Mouse (Mus musculus): ENCODE results near the gene Ndufv2. TPM values are rescaled to one million over a fixed set of nuclear protein-coding genes. Genes with fewer than 3 reads are reported as not detected.

The Ndufv2 gene
- total RNA-seq, 1 experiment, result 115 TPM

DNA sequence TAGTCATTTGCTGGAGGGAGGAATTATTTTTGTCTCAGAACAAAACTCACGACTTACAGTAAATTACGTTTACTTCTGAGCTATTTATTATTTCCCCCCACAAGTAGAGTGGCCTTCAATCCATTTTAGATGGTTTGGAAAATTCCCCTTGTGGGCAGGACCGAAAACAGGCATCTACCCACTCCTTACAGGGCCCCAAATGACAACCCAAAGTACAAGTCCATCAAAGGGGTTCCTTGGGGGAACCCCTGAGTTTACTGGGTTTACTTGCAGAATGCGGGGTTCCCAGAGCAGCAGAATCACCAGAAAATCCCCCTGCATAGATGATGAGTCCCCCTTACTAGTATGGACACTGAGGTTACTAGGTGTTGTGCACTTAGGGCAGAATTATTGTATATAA is 10.8 kb upstream of the Ndufv2 start:
- in situ Hi-C loops (cut with MboI; ENCODE audit: low sequenced_read_pairs in 2 of 2, unreplicated experiment in 2 of 2), result no loop called here
- Histone ChIP-seq H3K4me3 (ENCODE audit: insufficient read depth in 1 of 2, low read depth in 1 of 2, low read length in 2 of 2, poor library complexity in 1 of 2, severe bottlenecking in 1 of 2) (peak overlapping the region; percentile 84 to 99), H3K4me1 (ENCODE audit: control insufficient read depth in 2 of 2, insufficient read depth in 2 of 2, low read length in 2 of 2, poor library complexity in 1 of 2) (peaks cover 6 to 16% of the 10 kb centered on the region in 2 experiments; a peak in 3 of 4 replicates), H3K9ac (ENCODE audit: insufficient read depth, low read depth, low read length, poor library complexity, severe bottlenecking) (no peak overlapping the region; the same call in 1 of the 2 replicates), H3K36me3 (ENCODE audit: control insufficient read depth, insufficient read depth, low read length, poor library complexity, severe bottlenecking) (peaks cover 25% of the 10 kb centered on the region), H3K9me3 (ENCODE audit: control insufficient read depth, insufficient read depth, low read depth, low read length) (no peaks in the 10 kb centered on the region), H3K27ac (ENCODE audit: insufficient read depth, low read depth, low read length, poor library complexity, severe bottlenecking) (no peak overlapping the region)
- TF ChIP-seq HCFC1 (IDR thresholded peaks at IDR 0.05; ENCODE audit: borderline replicate concordance, insufficient read depth, low read length), result no peak
- no peak for TF ChIP-seq CHD2 (IDR thresholded peaks at IDR 0.05; ENCODE audit: low read depth, low read length)
- TF ChIP-seq ZC3H11A (IDR thresholded peaks at IDR 0.05; ENCODE audit: borderline replicate concordance, low read depth, low read length), result no peak
- no peak for TF ChIP-seq ZNF384 (IDR thresholded peaks at IDR 0.05; ENCODE audit: low read depth, low read length)
- no peak for DNase-seq (ENCODE audit: low read depth, low spot score)

DNA sequence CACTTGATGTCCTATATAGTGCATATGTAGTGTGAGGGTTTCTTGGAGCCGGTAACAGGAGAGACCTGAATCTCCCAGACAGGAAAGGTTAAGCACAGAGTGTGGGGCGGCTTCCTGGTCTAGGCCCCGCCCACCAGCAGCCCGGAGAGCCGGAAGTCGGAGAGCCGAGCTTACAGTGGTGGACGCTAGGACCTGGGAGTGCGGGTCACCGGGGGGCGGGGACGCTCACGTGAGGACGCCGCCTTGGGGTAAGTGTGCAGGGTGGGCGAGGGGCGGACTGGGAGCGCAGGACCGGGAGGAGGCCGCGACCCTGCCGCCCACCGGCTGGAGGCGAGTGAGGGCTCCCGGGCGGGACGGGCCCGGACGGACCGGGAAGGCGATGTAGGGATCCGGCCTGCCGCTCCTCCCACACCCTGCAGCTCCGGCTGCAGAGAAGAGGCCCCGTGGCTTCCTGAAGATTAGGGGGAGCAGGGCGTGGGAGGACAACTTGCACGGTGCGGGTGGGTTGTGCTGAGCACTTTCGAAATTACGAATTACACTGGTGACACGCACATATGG is 10.1 kb upstream of the Ndufv2 start, which contains the start of gene Washc1:
Washc1 (plus strand) TSS at position 144 of the 558 bp plus-strand sequence.
- Histone ChIP-seq H3K36me3 (ENCODE audit: control insufficient read depth, insufficient read depth, low read length, poor library complexity, severe bottlenecking) (peaks cover 19% of the 10 kb centered on the region), H3K27ac (ENCODE audit: insufficient read depth, low read depth, low read length, poor library complexity, severe bottlenecking) (peak within 1 kb of the TSS; percentile 70; the same call in 1 of the 2 replicates), H3K9ac (ENCODE audit: insufficient read depth, low read depth, low read length, poor library complexity, severe bottlenecking) (peak within 1 kb of the TSS; percentile 97), H3K4me3 (ENCODE audit: insufficient read depth in 1 of 2, low read depth in 1 of 2, low read length in 2 of 2, poor library complexity in 1 of 2, severe bottlenecking in 1 of 2) (peak within 1 kb of the TSS; percentile 84 to 99), H3K9me3 (ENCODE audit: control insufficient read depth, insufficient read depth, low read depth, low read length) (no peaks in the 10 kb centered on the region), H3K4me1 (ENCODE audit: control insufficient read depth in 2 of 2, insufficient read depth in 2 of 2, low read length in 2 of 2, poor library complexity in 1 of 2) (peaks cover 6 to 16% of the 10 kb centered on the region in 2 experiments; a peak in 3 of 4 replicates)
- in situ Hi-C loops (cut with MboI; ENCODE audit: low sequenced_read_pairs in 2 of 2, unreplicated experiment in 2 of 2), result no loop called here
- peak; percentile 73 for DNase-seq (ENCODE audit: low read depth, low spot score)
- TF ChIP-seq HCFC1 (IDR thresholded peaks at IDR 0.05; ENCODE audit: borderline replicate concordance, insufficient read depth, low read length), result no peak
- TF ChIP-seq ZNF384 (IDR thresholded peaks at IDR 0.05; ENCODE audit: low read depth, low read length), result 0 out of 2 replicates have a peak, but pooled peaks have one; percentile 1

DNA sequence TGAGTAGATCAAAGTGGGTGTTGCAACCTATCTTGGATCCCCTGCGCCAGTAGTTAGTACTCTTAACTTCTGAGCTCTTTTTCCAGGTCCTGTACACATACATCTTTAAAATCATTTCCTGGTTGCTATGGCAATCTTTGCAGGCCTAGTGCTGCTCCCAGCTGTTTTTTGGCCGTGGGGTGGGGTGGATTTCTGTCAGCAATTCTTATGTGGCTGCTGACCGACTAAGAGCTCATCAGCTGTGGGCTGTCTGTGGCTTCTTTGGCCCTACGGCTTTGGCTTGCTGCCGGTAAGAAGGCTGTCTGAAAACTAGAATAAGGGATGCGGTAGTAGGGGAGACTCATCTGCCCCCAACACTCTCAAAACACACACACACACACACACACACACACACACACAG is 9.4 kb upstream of the Ndufv2 start:
- in situ Hi-C loops (cut with MboI; ENCODE audit: low sequenced_read_pairs in 2 of 2, unreplicated experiment in 2 of 2), result no loop called here
- H3K4me3 ChIP-seq (ENCODE audit: insufficient read depth in 1 of 2, low read depth in 1 of 2, low read length in 2 of 2, poor library complexity in 1 of 2, severe bottlenecking in 1 of 2), result peak overlapping the region; percentile 44 to 84; a peak in 3 of 4 replicates
- H3K36me3 ChIP-seq (ENCODE audit: control insufficient read depth, insufficient read depth, low read length, poor library complexity, severe bottlenecking), result peaks cover 12% of the 10 kb centered on the region; the same call in 1 of the 2 replicates
- no peaks in the 10 kb centered on the region for H3K9me3 ChIP-seq (ENCODE audit: control insufficient read depth, insufficient read depth, low read depth, low read length)
- no peak for TF ChIP-seq CHD2 (IDR thresholded peaks at IDR 0.05; ENCODE audit: low read depth, low read length)
- no peak for TF ChIP-seq HCFC1 (IDR thresholded peaks at IDR 0.05; ENCODE audit: borderline replicate concordance, insufficient read depth, low read length)
- TF ChIP-seq MAFK (IDR thresholded peaks at IDR 0.05; ENCODE audit: insufficient read depth, low read depth, low read length), result no peak
- no peak for TF ChIP-seq ZNF384 (IDR thresholded peaks at IDR 0.05; ENCODE audit: low read depth, low read length)
- no peak for TF ChIP-seq ZC3H11A (IDR thresholded peaks at IDR 0.05; ENCODE audit: borderline replicate concordance, low read depth, low read length)
- no peak for DNase-seq (ENCODE audit: low read depth, low spot score)
- H3K4me1 ChIP-seq (ENCODE audit: control insufficient read depth in 2 of 2, insufficient read depth in 2 of 2, low read length in 2 of 2, poor library complexity in 1 of 2), result peaks cover 6 to 16% of the 10 kb centered on the region in 2 experiments; a peak in 3 of 4 replicates
- H3K9ac ChIP-seq (ENCODE audit: insufficient read depth, low read depth, low read length, poor library complexity, severe bottlenecking), result peak overlapping the region; percentile 43
- no peak overlapping the region for H3K27ac ChIP-seq (ENCODE audit: insufficient read depth, low read depth, low read length, poor library complexity, severe bottlenecking)

DNA sequence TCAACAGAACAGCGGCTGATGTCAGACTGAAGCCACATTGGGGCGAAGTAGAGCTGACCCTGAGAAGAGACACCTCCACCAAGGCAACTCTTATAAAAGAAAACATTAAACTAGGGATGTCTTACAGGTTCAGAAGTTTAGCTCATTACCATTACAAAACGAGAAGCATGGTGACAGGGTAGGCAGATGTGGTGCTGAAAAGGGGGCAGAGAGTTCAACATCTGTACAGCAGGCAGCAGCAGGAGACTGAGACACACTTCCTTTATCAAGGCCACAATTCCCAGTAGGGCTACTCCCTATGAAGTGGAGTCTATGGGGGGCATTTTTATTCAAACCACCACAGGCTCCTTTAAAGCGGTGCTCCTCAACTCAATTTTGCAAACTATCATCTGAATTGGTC is 6.8 kb upstream of the Ndufv2 start:
- no peak overlapping the region for H3K27ac ChIP-seq (ENCODE audit: insufficient read depth, low read depth, low read length, poor library complexity, severe bottlenecking)
- H3K36me3 ChIP-seq (ENCODE audit: control insufficient read depth, insufficient read depth, low read length, poor library complexity, severe bottlenecking), result no peaks in the 10 kb centered on the region
- no peak overlapping the region for H3K9ac ChIP-seq (ENCODE audit: insufficient read depth, low read depth, low read length, poor library complexity, severe bottlenecking)
- peaks cover 6 to 16% of the 10 kb centered on the region in 2 experiments; a peak in 3 of 4 replicates for H3K4me1 ChIP-seq (ENCODE audit: control insufficient read depth in 2 of 2, insufficient read depth in 2 of 2, low read length in 2 of 2, poor library complexity in 1 of 2)
- in situ Hi-C loops (cut with MboI; ENCODE audit: low sequenced_read_pairs in 2 of 2, unreplicated experiment in 2 of 2), result no loop called here
- no peaks in the 10 kb centered on the region for H3K9me3 ChIP-seq (ENCODE audit: control insufficient read depth, insufficient read depth, low read depth, low read length)
- no peak overlapping the region for H3K4me3 ChIP-seq (ENCODE audit: insufficient read depth in 1 of 2, low read depth in 1 of 2, low read length in 2 of 2, poor library complexity in 1 of 2, severe bottlenecking in 1 of 2)
- TF ChIP-seq MAFK (IDR thresholded peaks at IDR 0.05; ENCODE audit: insufficient read depth, low read depth, low read length) (no peak), CHD2 (IDR thresholded peaks at IDR 0.05; ENCODE audit: low read depth, low read length) (no peak), ZNF384 (IDR thresholded peaks at IDR 0.05; ENCODE audit: low read depth, low read length) (no peak), HCFC1 (IDR thresholded peaks at IDR 0.05; ENCODE audit: borderline replicate concordance, insufficient read depth, low read length) (no peak), ZC3H11A (IDR thresholded peaks at IDR 0.05; ENCODE audit: borderline replicate concordance, low read depth, low read length) (no peak)
- DNase-seq (ENCODE audit: low read depth, low spot score), result no peak
